Mouse (Mus musculus): ENCODE results near the gene Asgr2.
"Not testable (repeated sequence)": the region's sequence is repeated elsewhere in the genome, so short reads cannot be mapped to it uniquely, and the experiment has no call there.

GRCm38 (mm10) chr11:70135925-70136324 lies 43.5 kb downstream of the Asgr2 start:
- TF ChIP-seq HCFC1 (IDR thresholded peaks at IDR 0.05; ENCODE audit: borderline replicate concordance, insufficient read depth, low read length); CHD2 (IDR thresholded peaks at IDR 0.05; ENCODE audit: low read depth, low read length): not testable (repeated sequence)

All from ES-E14 (cell line).